Mouse (Mus musculus): ENCODE measurements around the gene Cachd1.

DNA sequence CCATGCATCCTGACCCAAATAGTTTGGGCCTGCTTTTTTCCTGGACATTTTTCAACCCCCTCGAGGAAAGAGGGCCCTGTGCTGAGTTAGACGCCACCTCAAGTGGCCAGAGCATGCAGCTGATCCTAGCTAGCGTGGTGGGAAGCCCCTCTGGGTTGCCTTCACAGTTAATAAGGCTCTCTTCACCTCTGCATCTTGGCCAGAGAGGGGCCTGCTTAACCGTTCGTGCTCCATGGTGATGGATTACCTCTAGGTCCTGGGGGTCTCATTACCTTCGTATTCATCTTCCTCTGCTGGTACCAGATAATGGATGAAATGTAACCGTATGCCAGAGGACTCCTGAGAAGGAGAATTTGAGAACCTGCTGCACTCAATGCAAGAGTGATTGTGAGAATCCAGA is 167.2 kb downstream of the Cachd1 start:
- TF ChIP-seq CTCF (IDR thresholded peaks at IDR 0.05; ENCODE audit: low read depth) (no peak), EP300 (IDR thresholded peaks at IDR 0.05; ENCODE audit: low read depth) (no peak)

Data from liver, postnatal 0 days (tissue).